Comparison of ENCODE assay signal across 8 mouse cellular contexts in genomic region chr1:166843397-166843877, GRCm38 (mm10).
DNase-seq lines count a peak whose midpoint lies in the region; ATAC-seq lines count a peak whose summit lies in the region.
"Had no signal": no experiment of that assay in that cellular context is flagged by ENCODE, and none has a peak within 500 bp of the region (broad histone marks: within the 10 kb centered on the region; RNA-seq: fewer than 3 reads in every experiment).

No protein-coding gene starts in this region.

- intact Hi-C loops in gastrocnemius, postnatal 14 days (cut with DNase I; ENCODE audit: low total_unique reads): no loop called here

- peaks cover 10% of the 10 kb centered on the region; the same call in 1 of the 2 replicates for H3K4me1 ChIP-seq in lung, embryonic 16.5 days (replicated peaks; ENCODE audit: control insufficient read depth, insufficient read depth, low read length)
- H3K4me1 ChIP-seq in forebrain, embryonic 11.5 days (replicated peaks; ENCODE audit: control insufficient read depth, insufficient read depth, low read length): no peaks in the 10 kb centered on the region; the same call in 1 of the 2 replicates
- H3K4me1 ChIP-seq in intestine, embryonic 16.5 days (ENCODE audit: control insufficient read depth, insufficient read depth, low read length): peaks cover 3% of the 10 kb centered on the region; the same call in 1 of the 2 replicates
- H3K4me1 ChIP-seq in midbrain, embryonic 11.5 days (ENCODE audit: control insufficient read depth, insufficient read depth, low read length): peaks cover 6% of the 10 kb centered on the region; the same call in 1 of the 2 replicates

- no peak overlapping the region for H3K27ac ChIP-seq in lung, embryonic 16.5 days (ENCODE audit: low read length)
- no peak overlapping the region for H3K27ac ChIP-seq in forebrain, embryonic 11.5 days (ENCODE audit: low read depth, low read length)
- no peak overlapping the region for H3K27ac ChIP-seq in intestine, embryonic 16.5 days (ENCODE audit: low read length)
- H3K27ac ChIP-seq in midbrain, embryonic 11.5 days (ENCODE audit: low read depth, low read length): no peak overlapping the region; the same call in 1 of the 2 replicates
- H3K27ac ChIP-seq: macrophage had no signal

- no peaks in the 10 kb centered on the region for H3K36me3 ChIP-seq in lung, embryonic 16.5 days (ENCODE audit: control insufficient read depth, insufficient read depth, low read length)
- no peaks in the 10 kb centered on the region for H3K36me3 ChIP-seq in forebrain, embryonic 11.5 days (ENCODE audit: control insufficient read depth, insufficient read depth, low read length)
- H3K36me3 ChIP-seq in intestine, embryonic 16.5 days (ENCODE audit: control insufficient read depth, insufficient read depth, low read length): no peaks in the 10 kb centered on the region
- no peaks in the 10 kb centered on the region for H3K36me3 ChIP-seq in midbrain, embryonic 11.5 days (ENCODE audit: control insufficient read depth, insufficient read depth, low read length)

- H3K4me2 ChIP-seq in lung, embryonic 16.5 days (ENCODE audit: low read depth, low read length): peak overlapping the region; percentile 43
- peak overlapping the region; percentile 47 for H3K4me2 ChIP-seq in forebrain, embryonic 11.5 days (ENCODE audit: low read depth, low read length, severe bottlenecking)
- H3K4me2 ChIP-seq in intestine, embryonic 16.5 days (ENCODE audit: low read depth, low read length): peak overlapping the region; percentile 26; the same call in 1 of the 2 replicates
- H3K4me2 ChIP-seq in midbrain, embryonic 11.5 days: peak overlapping the region; percentile 36

- 0 out of 2 replicates have a peak, but pooled peaks have one; percentile 41 for ATAC-seq in lung, embryonic 16.5 days (ENCODE audit: low read depth)
- ATAC-seq in forebrain, embryonic 11.5 days (replicated peaks; ENCODE audit: low FRiP score): no peak
- ATAC-seq in intestine, embryonic 16.5 days: peak; percentile 80
- peak; percentile 74 for ATAC-seq in midbrain, embryonic 11.5 days (ENCODE audit: low FRiP score)

- H3K4me3 ChIP-seq in lung, embryonic 16.5 days (ENCODE audit: low read length): peak overlapping the region; percentile 6; the same call in 1 of the 2 replicates
- H3K4me3 ChIP-seq in forebrain, embryonic 11.5 days (ENCODE audit: low read depth, low read length): no peak overlapping the region
- 0 out of 2 replicates have a peak overlapping the region, but pooled peaks have one; percentile 10 for H3K4me3 ChIP-seq in intestine, embryonic 16.5 days (ENCODE audit: low read length)
- peak overlapping the region; percentile 15; the same call in 1 of the 2 replicates for H3K4me3 ChIP-seq in midbrain, embryonic 11.5 days (ENCODE audit: low read depth, low read length)

- 3% methylated on average over 11 of the region's 11 CpGs for WGBS in lung, embryonic 16.5 days
- WGBS in forebrain, embryonic 11.5 days: 2% methylated on average over 11 of the region's 11 CpGs
- WGBS in intestine, embryonic 16.5 days: 1% methylated on average over 11 of the region's 11 CpGs
- WGBS in midbrain, embryonic 11.5 days: 2% methylated on average over 11 of the region's 11 CpGs

- DNase-seq in lung, adult 18-20 months: no peak
- peak; percentile 60 for DNase-seq in forebrain, embryonic 11.5 days (ENCODE audit: low spot score)
- DNase-seq in midbrain, embryonic 11.5 days (ENCODE audit: low spot score, missing footprints): peak; percentile 93
- no peak for DNase-seq in gastrocnemius, postnatal 14 days
- DNase-seq in gastrocnemius, postnatal 25 days: no peak

- H3K9me3 ChIP-seq in lung, embryonic 16.5 days (ENCODE audit: control insufficient read depth, low read length): no peaks in the 10 kb centered on the region
- H3K9me3 ChIP-seq in forebrain, embryonic 11.5 days (ENCODE audit: control insufficient read depth, low read length): no peaks in the 10 kb centered on the region
- H3K9me3 ChIP-seq in intestine, embryonic 16.5 days (ENCODE audit: control insufficient read depth, low read length): no peaks in the 10 kb centered on the region
- H3K9me3 ChIP-seq in midbrain, embryonic 11.5 days (ENCODE audit: control insufficient read depth, low read length): no peaks in the 10 kb centered on the region

- H3K9ac ChIP-seq in lung, embryonic 16.5 days (ENCODE audit: low read length): 0 out of 2 replicates have a peak overlapping the region, but pooled peaks have one; percentile 20
- H3K9ac ChIP-seq in forebrain, embryonic 11.5 days (ENCODE audit: low read length): peak overlapping the region; percentile 45; the same call in 1 of the 2 replicates
- no peak overlapping the region for H3K9ac ChIP-seq in intestine, embryonic 16.5 days (ENCODE audit: low read depth, low read length)
- peak overlapping the region; percentile 44; the same call in 1 of the 2 replicates for H3K9ac ChIP-seq in midbrain, embryonic 11.5 days (ENCODE audit: low read length)

- no peaks in the 10 kb centered on the region for H3K27me3 ChIP-seq in lung, embryonic 16.5 days (ENCODE audit: control insufficient read depth, insufficient read depth, low read depth, low read length)
- no peaks in the 10 kb centered on the region for H3K27me3 ChIP-seq in forebrain, embryonic 11.5 days (ENCODE audit: control insufficient read depth, insufficient read depth, low read length)
- H3K27me3 ChIP-seq in intestine, embryonic 16.5 days (replicated peaks; ENCODE audit: control insufficient read depth, insufficient read depth, low read length): no peaks in the 10 kb centered on the region
- no peaks in the 10 kb centered on the region for H3K27me3 ChIP-seq in midbrain, embryonic 11.5 days (ENCODE audit: control insufficient read depth, insufficient read depth, low read length)

Comparison
In these comparisons a context has a peak if more than half of its experiments do, and no peak if none do; other contexts are left out.
1. DNase-seq: peak in forebrain, embryonic 11.5 days (single experiment) and midbrain, embryonic 11.5 days (single experiment); none in lung, adult 18-20 months (0 of 2), gastrocnemius, postnatal 14 days (single experiment) and gastrocnemius, postnatal 25 days (single experiment).
2. Peak in every context shown above with its lines, with median percentiles within 50 percentile points of each other: H3K4me2 ChIP-seq.